Mouse (Mus musculus): ENCODE measurements around the gene Pld4.

DNA sequence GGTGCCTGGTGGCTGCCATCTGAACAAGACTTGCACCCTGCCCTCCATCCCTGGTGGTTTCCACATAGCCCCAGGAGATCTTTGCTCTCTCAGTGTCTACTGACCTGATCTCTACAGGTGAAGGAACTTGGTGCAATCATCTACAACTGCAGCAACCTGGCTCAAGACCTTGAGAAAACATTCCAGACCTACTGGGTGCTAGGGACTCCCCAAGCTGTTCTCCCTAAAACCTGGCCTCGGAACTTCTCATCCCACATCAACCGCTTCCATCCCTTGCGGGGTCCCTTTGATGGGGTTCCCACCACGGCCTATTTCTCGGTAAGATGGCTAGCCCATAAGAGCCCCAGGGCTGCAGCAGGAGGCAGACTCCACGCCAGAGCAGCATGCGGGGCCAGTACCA is 6.1 kb downstream of the Pld4 start:
- TF ChIP-seq EP300 (IDR thresholded peaks at IDR 0.05; ENCODE audit: low read depth) (no peak), CTCF (IDR thresholded peaks at IDR 0.05; ENCODE audit: low read depth) (no peak)
